Comparison of ENCODE assay signal across 22 mouse cellular contexts in genomic region chr6:5080496-5080895, GRCm38 (mm10).
DNase-seq lines count a peak whose midpoint lies in the region; ATAC-seq lines count a peak whose summit lies in the region.
"Had no signal": no experiment of that assay in that cellular context is flagged by ENCODE, and none has a peak within 500 bp of the region (broad histone marks: within the 10 kb centered on the region; RNA-seq: fewer than 3 reads in every experiment).

No protein-coding gene starts in this region.

- intact Hi-C loops in gastrocnemius, postnatal 36 days (cut with DNase I), result no loop called here

- H3K4me3 ChIP-seq in forebrain, embryonic 11.5 days (ENCODE audit: low read depth, low read length), result no peak overlapping the region
- no peak overlapping the region for H3K4me3 ChIP-seq in forebrain, embryonic 16.5 days (replicated peaks; ENCODE audit: low read length)
- H3K4me3 ChIP-seq in heart, embryonic 13.5 days, result no peak overlapping the region
- no peak overlapping the region for H3K4me3 ChIP-seq in midbrain, embryonic 12.5 days
- no peak overlapping the region for H3K4me3 ChIP-seq in midbrain, embryonic 14.5 days (replicated peaks; ENCODE audit: low read depth, low read length)
- H3K4me3 ChIP-seq in limb, embryonic 12.5 days (replicated peaks), result no peak overlapping the region
- H3K4me3 ChIP-seq: layer of hippocampus, adult 2 months; myocyte had no signal

- H3K4me1 ChIP-seq in forebrain, embryonic 11.5 days (replicated peaks; ENCODE audit: control insufficient read depth, insufficient read depth, low read length), result peaks cover 4% of the 10 kb centered on the region; the same call in 1 of the 2 replicates
- H3K4me1 ChIP-seq in forebrain, embryonic 16.5 days (replicated peaks; ENCODE audit: control insufficient read depth, insufficient read depth, low read length), result no peaks in the 10 kb centered on the region
- H3K4me1 ChIP-seq in heart, embryonic 13.5 days, result peaks cover 33% of the 10 kb centered on the region
- H3K4me1 ChIP-seq in midbrain, embryonic 12.5 days, result peaks cover 17% of the 10 kb centered on the region
- H3K4me1 ChIP-seq in midbrain, embryonic 14.5 days (ENCODE audit: control insufficient read depth, insufficient read depth, low read length), result peaks cover 8% of the 10 kb centered on the region; the same call in 1 of the 2 replicates
- peaks cover 22% of the 10 kb centered on the region for H3K4me1 ChIP-seq in limb, embryonic 12.5 days (replicated peaks)

- peak overlapping the region; percentile 21; the same call in 1 of the 2 replicates for H3K27ac ChIP-seq in forebrain, embryonic 11.5 days (ENCODE audit: low read depth, low read length)
- H3K27ac ChIP-seq in forebrain, embryonic 16.5 days (ENCODE audit: low read length), result no peak overlapping the region
- H3K27ac ChIP-seq in heart, embryonic 13.5 days (replicated peaks), result peak overlapping the region; percentile 69
- peak overlapping the region; percentile 61 for H3K27ac ChIP-seq in midbrain, embryonic 12.5 days (replicated peaks)
- H3K27ac ChIP-seq in midbrain, embryonic 14.5 days (replicated peaks; ENCODE audit: low read depth, low read length), result no peak overlapping the region
- peak overlapping the region; percentile 81 for H3K27ac ChIP-seq in limb, embryonic 12.5 days
- H3K27ac ChIP-seq: layer of hippocampus, adult 2 months had no signal

- DNase-seq in forebrain, embryonic 11.5 days (ENCODE audit: low spot score), result no peak
- no peak for DNase-seq in heart, adult 9 months (ENCODE audit: low spot score in 2 of 2)
- DNase-seq in midbrain, embryonic 14.5 days, result no peak
- no peak for DNase-seq in gastrocnemius, postnatal 36 days
- DNase-seq: adrenal gland, adult 8-10 months; cerebellum, adult 8-10 months; heart, postnatal 36 days; kidney, adult 8-10 months; kidney, postnatal 14 days; lung, adult 18-20 months; lung, postnatal 14 days; right cerebral cortex, postnatal 14 days; spleen, adult 18-20 months had no signal

- no peaks in the 10 kb centered on the region for H3K36me3 ChIP-seq in forebrain, embryonic 11.5 days (ENCODE audit: control insufficient read depth, insufficient read depth, low read length)
- H3K36me3 ChIP-seq in forebrain, embryonic 16.5 days (ENCODE audit: control insufficient read depth, insufficient read depth), result no peaks in the 10 kb centered on the region
- H3K36me3 ChIP-seq in heart, embryonic 13.5 days, result peaks cover 3% of the 10 kb centered on the region; the same call in 1 of the 2 replicates
- peaks cover 6% of the 10 kb centered on the region; the same call in 1 of the 2 replicates for H3K36me3 ChIP-seq in midbrain, embryonic 12.5 days
- no peaks in the 10 kb centered on the region for H3K36me3 ChIP-seq in midbrain, embryonic 14.5 days (ENCODE audit: control insufficient read depth, insufficient read depth, low read length)
- no peaks in the 10 kb centered on the region for H3K36me3 ChIP-seq in limb, embryonic 12.5 days

- WGBS in forebrain, embryonic 11.5 days, result 51% methylated on average over 5 of the region's 5 CpGs
- 49% methylated on average over 5 of the region's 5 CpGs for WGBS in forebrain, embryonic 16.5 days
- WGBS in heart, embryonic 13.5 days, result 72% methylated on average over 5 of the region's 5 CpGs
- 38% methylated on average over 5 of the region's 5 CpGs for WGBS in midbrain, embryonic 12.5 days
- 17% methylated on average over 5 of the region's 5 CpGs for WGBS in midbrain, embryonic 14.5 days
- 81% methylated on average over 5 of the region's 5 CpGs for WGBS in limb, embryonic 12.5 days

- H3K4me2 ChIP-seq in forebrain, embryonic 11.5 days (ENCODE audit: low read depth, low read length, severe bottlenecking), result no peak overlapping the region
- no peak overlapping the region for H3K4me2 ChIP-seq in forebrain, embryonic 16.5 days (ENCODE audit: low read length)
- peak overlapping the region; percentile 29; the same call in 1 of the 2 replicates for H3K4me2 ChIP-seq in heart, embryonic 13.5 days
- H3K4me2 ChIP-seq in midbrain, embryonic 12.5 days (replicated peaks), result no peak overlapping the region
- H3K4me2 ChIP-seq in midbrain, embryonic 14.5 days (ENCODE audit: low read length), result no peak overlapping the region
- no peak overlapping the region for H3K4me2 ChIP-seq in limb, embryonic 12.5 days

- ATAC-seq in forebrain, embryonic 11.5 days (replicated peaks; ENCODE audit: low FRiP score), result 0 out of 2 replicates have a peak, but pooled peaks have one; percentile 24
- no peak for ATAC-seq in forebrain, embryonic 16.5 days
- no peak for ATAC-seq in heart, embryonic 13.5 days (ENCODE audit: extremely low read depth, insufficient number of reproducible peaks, low FRiP score, low TSS enrichment)
- peak; percentile 56; the same call in 1 of the 2 replicates for ATAC-seq in midbrain, embryonic 12.5 days (ENCODE audit: low FRiP score, low read depth)
- ATAC-seq in midbrain, embryonic 14.5 days (ENCODE audit: low FRiP score, low TSS enrichment), result no peak
- ATAC-seq in limb, embryonic 12.5 days (ENCODE audit: insufficient number of reproducible peaks, insufficient read depth, low FRiP score, low TSS enrichment, low read depth), result no peak
- ATAC-seq: CD4-positive, CD25-positive, alpha-beta regulatory T cell, adult 4 months; Patski had no signal

- no peak overlapping the region for H3K9ac ChIP-seq in forebrain, embryonic 11.5 days (ENCODE audit: low read length)
- H3K9ac ChIP-seq in forebrain, embryonic 16.5 days (replicated peaks; ENCODE audit: low read depth, low read length), result no peak overlapping the region
- no peak overlapping the region for H3K9ac ChIP-seq in heart, embryonic 13.5 days
- no peak overlapping the region for H3K9ac ChIP-seq in midbrain, embryonic 12.5 days (replicated peaks)
- no peak overlapping the region for H3K9ac ChIP-seq in midbrain, embryonic 14.5 days (replicated peaks; ENCODE audit: low read length)
- H3K9ac ChIP-seq in limb, embryonic 12.5 days (replicated peaks), result no peak overlapping the region

- H3K27me3 ChIP-seq in forebrain, embryonic 11.5 days (ENCODE audit: control insufficient read depth, insufficient read depth, low read length), result no peaks in the 10 kb centered on the region
- no peaks in the 10 kb centered on the region for H3K27me3 ChIP-seq in forebrain, embryonic 16.5 days (replicated peaks; ENCODE audit: control insufficient read depth, insufficient read depth, low read length)
- H3K27me3 ChIP-seq in heart, embryonic 13.5 days (replicated peaks), result no peaks in the 10 kb centered on the region
- no peaks in the 10 kb centered on the region for H3K27me3 ChIP-seq in midbrain, embryonic 12.5 days
- no peaks in the 10 kb centered on the region for H3K27me3 ChIP-seq in midbrain, embryonic 14.5 days (ENCODE audit: control insufficient read depth, insufficient read depth, low read length)
- no peaks in the 10 kb centered on the region for H3K27me3 ChIP-seq in limb, embryonic 12.5 days
- H3K27me3 ChIP-seq: Patski had no signal

- no peaks in the 10 kb centered on the region for H3K9me3 ChIP-seq in forebrain, embryonic 11.5 days (ENCODE audit: control insufficient read depth, low read length)
- H3K9me3 ChIP-seq in forebrain, embryonic 16.5 days (ENCODE audit: control insufficient read depth, low read length), result no peaks in the 10 kb centered on the region
- no peaks in the 10 kb centered on the region for H3K9me3 ChIP-seq in heart, embryonic 13.5 days
- H3K9me3 ChIP-seq in midbrain, embryonic 12.5 days, result no peaks in the 10 kb centered on the region
- no peaks in the 10 kb centered on the region for H3K9me3 ChIP-seq in midbrain, embryonic 14.5 days (ENCODE audit: control insufficient read depth, low read length)
- H3K9me3 ChIP-seq in limb, embryonic 12.5 days, result no peaks in the 10 kb centered on the region
- H3K9me3 ChIP-seq: megakaryocyte, embryonic 14.5 days had no signal

Comparison
In these comparisons a context has a peak if more than half of its experiments do, and no peak if none do; other contexts are left out.
1. ATAC-seq: peak in forebrain, embryonic 11.5 days (single experiment) and midbrain, embryonic 12.5 days (single experiment); none in forebrain, embryonic 16.5 days (single experiment), heart, embryonic 13.5 days (single experiment), midbrain, embryonic 14.5 days (single experiment) and limb, embryonic 12.5 days (single experiment).
2. H3K27ac ChIP-seq: peak in forebrain, embryonic 11.5 days (single experiment), heart, embryonic 13.5 days (single experiment), midbrain, embryonic 12.5 days (single experiment) and limb, embryonic 12.5 days (single experiment); none in forebrain, embryonic 16.5 days (single experiment) and midbrain, embryonic 14.5 days (single experiment).